Mouse (Mus musculus) 416B (cell line): ENCODE measurements around the gene Gm20696.

ENCODE experiments used
- DNase-seq: peaks from one replicate; pipeline ENCODE4 v3.0.0; 2011; ENCODE audit warnings: low read depth

Gene Gm20696

GRCm38 (mm10) chr6:99394801-99395200 lies 271.8 kb downstream of the Gm20696 start:
- DNase-seq: no peak

DNA sequence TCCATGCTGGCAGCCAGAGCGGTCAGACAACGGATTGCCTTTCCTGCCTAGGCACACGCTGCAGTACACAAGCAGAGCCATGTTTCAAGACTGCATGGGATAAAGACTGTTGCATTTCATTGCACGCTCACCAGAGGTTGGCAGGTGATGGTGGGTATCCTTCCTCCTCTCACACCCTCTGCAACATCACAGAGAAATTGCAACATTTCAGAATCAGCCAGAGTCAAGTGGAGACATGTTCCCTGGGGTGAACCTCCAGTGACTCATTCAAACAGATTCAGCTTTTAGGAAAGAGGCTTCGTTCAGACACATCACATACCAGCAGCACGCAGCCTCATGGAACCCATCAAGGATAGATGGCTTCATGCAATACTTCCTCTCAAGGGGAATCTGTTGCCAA lies 274.1 kb downstream of the Gm20696 start:
- DNase-seq: peak; percentile 79

DNA sequence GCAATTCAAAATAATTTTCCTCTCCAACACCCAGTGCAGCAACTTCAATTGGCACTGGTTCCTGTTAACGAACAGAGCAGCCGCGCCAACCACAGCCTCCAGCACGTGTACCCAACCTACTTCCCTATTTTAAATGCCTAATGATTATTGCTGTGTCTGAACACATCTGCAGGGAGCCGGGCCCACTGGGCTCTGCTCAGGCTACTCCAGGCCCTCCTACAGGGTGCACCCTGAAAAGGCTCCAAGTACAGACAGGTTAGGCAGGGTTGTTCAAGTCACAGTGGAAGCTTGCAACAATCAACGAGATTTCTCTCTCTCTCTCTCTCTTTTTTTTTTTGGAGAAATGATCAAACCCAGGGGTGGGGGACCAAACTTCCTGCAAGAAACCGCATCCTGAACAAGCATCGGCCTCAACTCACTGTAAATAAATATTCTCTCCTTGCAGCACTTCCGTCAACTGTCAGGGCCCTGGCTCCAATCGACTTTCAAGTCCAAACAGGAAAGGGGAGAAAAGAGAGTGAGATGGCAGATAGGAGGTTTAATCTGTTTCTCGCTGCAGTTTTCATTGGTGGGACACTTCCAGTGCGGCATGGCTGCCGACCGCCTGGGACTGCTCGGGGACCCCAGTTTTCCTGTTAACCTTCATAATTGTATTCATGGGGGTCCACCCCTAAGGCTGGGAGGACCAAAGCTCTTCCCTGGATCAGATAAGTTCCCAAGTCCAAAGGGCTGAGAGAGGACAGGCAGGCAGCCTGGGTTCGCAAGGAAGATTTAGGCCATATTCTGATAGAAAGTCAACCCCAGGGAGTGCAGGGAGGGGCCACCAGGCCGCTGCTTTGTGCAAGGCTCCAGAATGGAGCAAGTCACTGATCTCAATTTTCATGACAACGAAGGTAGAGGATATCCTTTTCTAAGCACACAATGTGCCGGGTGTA lies 277.6 kb downstream of the Gm20696 start:
- DNase-seq: peak; percentile 99

- no peak for DNase-seq
These were observed 278.6 kb downstream of the Gm20696 start for GRCm38 (mm10) chr6:99388023-99388422.

DNA sequence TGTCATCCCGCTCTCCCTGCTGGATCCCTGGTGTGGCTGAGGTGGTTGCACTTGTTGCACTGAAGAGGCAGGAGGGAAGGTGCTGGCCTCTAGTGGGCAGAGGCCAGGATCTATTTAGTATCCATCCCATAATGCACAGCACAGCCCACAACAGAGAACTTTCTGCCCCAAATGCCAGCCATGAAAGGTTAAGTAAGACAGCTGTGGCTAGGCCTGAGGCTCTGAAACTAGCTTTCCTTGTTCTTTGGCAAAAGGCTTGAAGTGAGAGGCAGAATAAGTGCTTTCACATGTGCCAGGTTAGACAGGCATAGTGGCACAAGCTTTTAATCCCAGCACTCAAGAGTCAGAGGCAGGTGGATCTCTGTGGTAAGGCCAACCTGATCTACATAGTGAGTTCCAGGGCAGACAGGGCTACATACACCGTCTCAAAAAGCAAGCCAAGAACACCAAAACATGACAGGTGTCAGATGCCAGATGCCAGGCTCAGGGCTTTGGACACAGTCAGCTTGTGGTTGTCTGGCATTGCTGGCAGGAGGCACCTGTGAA lies 281.5 kb downstream of the Gm20696 start:
- DNase-seq: peak; percentile 73

- peak; percentile 40 for DNase-seq
These were observed 282.6 kb downstream of the Gm20696 start for GRCm38 (mm10) chr6:99383846-99384472.

DNA sequence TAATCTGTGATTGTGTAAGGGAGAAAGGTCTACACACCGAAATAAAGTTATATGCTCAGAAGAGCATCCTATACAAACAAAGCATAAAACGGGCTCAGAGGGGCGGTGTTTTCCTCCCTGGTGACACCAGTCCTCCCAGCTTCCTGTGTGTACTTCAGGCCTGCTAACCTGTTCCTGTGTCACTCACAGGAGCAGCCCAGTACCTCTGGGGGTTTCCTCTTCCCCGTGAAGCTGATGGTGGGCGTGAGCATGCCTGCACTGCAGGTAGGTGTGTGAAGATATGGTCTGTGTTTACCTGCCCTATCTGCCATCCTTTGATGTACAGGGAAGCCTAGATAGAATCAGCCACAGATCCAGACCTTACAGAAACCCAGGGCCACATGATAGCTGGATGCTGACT lies 286.5 kb downstream of the Gm20696 start:
- DNase-seq: no peak

- no peak for DNase-seq
These were observed 287.4 kb downstream of the Gm20696 start for GRCm38 (mm10) chr6:99378997-99379710.

- DNase-seq: no peak
These were observed 288.9 kb downstream of the Gm20696 start for GRCm38 (mm10) chr6:99377716-99378115.

- DNase-seq: no peak
These were observed 289.5 kb downstream of the Gm20696 start for GRCm38 (mm10) chr6:99377131-99377530.

DNA sequence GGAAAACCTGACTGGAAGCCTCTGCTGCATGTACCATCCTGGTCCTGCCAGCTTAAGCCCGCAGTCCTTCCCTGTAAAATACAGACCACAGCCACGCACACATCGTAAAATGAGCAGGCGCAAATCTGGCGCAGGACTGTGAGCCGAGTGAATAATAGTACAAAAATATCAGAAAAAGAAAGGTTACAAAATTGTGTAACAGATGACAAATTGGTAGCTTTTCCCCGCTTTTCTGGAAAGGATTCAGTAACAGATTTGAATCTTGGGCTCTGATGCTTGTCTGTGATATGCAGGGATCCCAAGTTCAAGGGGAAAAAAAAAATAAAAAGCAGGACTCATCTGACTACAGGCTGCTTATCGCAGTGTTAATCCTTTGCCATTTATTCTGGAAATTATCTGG lies 289.9 kb downstream of the Gm20696 start:
- DNase-seq: no peak

GRCm38 (mm10) chr6:99375865-99376264 lies 290.7 kb downstream of the Gm20696 start:
- DNase-seq: no peak

GRCm38 (mm10) chr6:99375376-99375775 lies 291.2 kb downstream of the Gm20696 start:
- DNase-seq: no peak

GRCm38 (mm10) chr6:99374448-99375271 lies 291.9 kb downstream of the Gm20696 start:
- peak; percentile 33 for DNase-seq

DNA sequence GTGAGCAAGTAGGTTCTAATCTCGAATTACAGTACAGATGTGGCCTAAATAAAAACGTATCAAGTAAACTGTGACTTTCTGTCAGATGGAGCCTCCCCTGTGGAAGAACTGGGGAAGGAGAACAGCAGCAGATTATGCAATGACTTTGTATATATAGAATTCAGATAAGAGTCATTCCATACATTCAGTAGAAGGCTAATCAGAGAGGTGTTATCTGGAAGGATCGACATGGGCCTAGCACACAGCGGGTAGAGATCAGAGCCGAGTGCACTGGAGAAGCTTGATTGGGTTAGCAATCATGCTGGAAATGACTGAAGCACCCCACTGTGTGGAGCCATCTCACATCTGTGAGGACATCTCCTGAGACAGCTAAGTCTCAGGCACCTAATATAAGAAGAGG lies 294.2 kb downstream of the Gm20696 start:
- DNase-seq: no peak

GRCm38 (mm10) chr6:99372016-99372415 lies 294.6 kb downstream of the Gm20696 start:
- DNase-seq: peak; percentile 36

DNA sequence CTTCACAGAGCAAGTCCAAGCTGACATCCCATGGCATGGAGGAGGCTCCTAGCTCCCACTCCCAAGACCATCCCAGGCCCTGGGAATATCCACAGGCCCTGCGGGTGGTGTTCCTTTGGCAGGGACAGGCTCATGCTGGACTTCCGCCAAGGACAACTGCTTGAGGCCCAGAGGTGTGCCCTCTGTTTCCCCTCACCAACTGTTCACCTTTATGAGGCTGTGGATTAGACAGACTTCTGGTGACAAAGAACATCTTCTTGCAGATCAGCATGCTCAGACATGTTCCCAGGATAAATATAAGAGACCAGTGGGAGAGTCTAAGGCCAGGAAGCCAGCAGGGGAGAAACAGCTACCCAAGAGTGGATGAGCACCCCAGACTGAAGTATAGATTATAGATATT lies 296.7 kb downstream of the Gm20696 start:
- DNase-seq: no peak

DNA sequence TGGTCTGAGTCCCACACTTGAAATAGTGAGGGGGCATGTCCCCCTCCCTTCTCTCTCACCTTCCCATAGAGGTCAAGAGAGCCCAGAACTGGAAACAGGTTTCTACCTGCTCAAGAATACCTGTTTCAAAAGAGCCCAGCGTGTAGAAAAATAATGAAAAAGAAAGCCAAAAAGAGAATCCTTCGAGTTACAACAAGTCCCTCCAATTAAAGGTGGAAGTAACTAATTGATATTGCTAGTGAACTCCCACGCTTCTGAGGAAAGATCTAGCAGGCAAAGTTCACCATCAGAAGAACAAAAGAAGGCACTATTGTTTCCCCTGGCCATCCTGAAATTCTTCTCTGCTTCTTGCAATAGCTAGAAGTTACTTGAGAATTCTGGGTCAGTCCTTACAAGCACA lies 297.4 kb downstream of the Gm20696 start:
- DNase-seq: no peak

GRCm38 (mm10) chr6:99368118-99368753 lies 298.4 kb downstream of the Gm20696 start:
- DNase-seq: peak; percentile 46

DNA sequence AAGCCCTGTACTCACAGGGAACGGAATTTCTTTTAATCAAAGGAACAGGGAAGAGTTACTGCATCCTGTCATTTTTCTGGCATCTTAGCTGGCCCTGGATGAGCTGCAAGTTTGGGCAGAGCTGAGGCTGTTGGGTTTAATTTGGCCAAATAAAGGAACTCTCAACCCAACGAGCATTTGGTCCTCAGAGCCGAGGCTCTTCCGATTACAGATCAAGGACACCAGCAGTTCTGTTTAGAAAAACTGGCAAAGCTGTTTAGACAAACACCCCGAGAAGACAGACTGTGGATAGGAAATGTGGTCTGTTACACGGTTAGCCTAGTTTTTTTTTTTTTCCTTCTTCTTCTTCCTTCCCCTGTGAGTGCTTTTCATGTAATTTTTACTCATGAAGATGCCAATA lies 302.1 kb downstream of the Gm20696 start:
- DNase-seq: peak; percentile 31

GRCm38 (mm10) chr6:99360581-99360980 lies 306.0 kb downstream of the Gm20696 start:
- no peak for DNase-seq
